Mouse (Mus musculus): ENCODE data around the gene Hmgcs2. TPM values are rescaled to one million over a fixed set of nuclear protein-coding genes. Genes with fewer than 3 reads are reported as not detected.

The Hmgcs2 gene
- total and polyA plus RNA-seq, 2 experiments: 765 to 1,077 TPM

GRCm38 (mm10) chr3:98261415-98261814 lies 18.8 kb upstream of the Hmgcs2 start:
- Histone ChIP-seq H3K36me3 (ENCODE audit: control insufficient read depth, insufficient read depth, low read length) (no peaks in the 10 kb centered on the region), H3K27me3 (ENCODE audit: control insufficient read depth, insufficient read depth, low read length) (no peaks in the 10 kb centered on the region), H3K9ac (ENCODE audit: low read depth, low read length) (no peak overlapping the region), H3K27ac (replicated peaks; ENCODE audit: insufficient read depth, low read depth, low read length) (peak overlapping the region; percentile 99), H3K79me2 (ENCODE audit: control insufficient read depth, insufficient read depth, low read length) (peaks cover 13% of the 10 kb centered on the region; the same call in 1 of the 2 replicates), H3K4me3 (ENCODE audit: insufficient read depth, low read depth, low read length) (no peak overlapping the region), H3K4me1 (ENCODE audit: control insufficient read depth, insufficient read depth, low read length) (peaks cover 42% of the 10 kb centered on the region)
- peak; percentile 47 for DNase-seq (ENCODE audit: extremely low read depth, low read depth, low spot score)
- 53% methylated on average over 4 of the region's 4 CpGs for WGBS
- TF ChIP-seq CTCF (IDR thresholded peaks at IDR 0.05; ENCODE audit: low read depth, low read length) (no peak), POLR2A (IDR thresholded peaks at IDR 0.05; ENCODE audit: extremely low read depth, insufficient read depth, low read length) (no peak)

GRCm38 (mm10) chr3:98262133-98262532 lies 18.1 kb upstream of the Hmgcs2 start:
- DNase-seq (ENCODE audit: extremely low read depth, low read depth, low spot score): peak; percentile 99
- WGBS: 34% methylated on average over 2 of the region's 2 CpGs
- no peak overlapping the region for H3K4me3 ChIP-seq (ENCODE audit: insufficient read depth, low read depth, low read length)
- peaks cover 13% of the 10 kb centered on the region; the same call in 1 of the 2 replicates for H3K79me2 ChIP-seq (ENCODE audit: control insufficient read depth, insufficient read depth, low read length)
- TF ChIP-seq CTCF (IDR thresholded peaks at IDR 0.05; ENCODE audit: low read depth, low read length) (no peak), POLR2A (IDR thresholded peaks at IDR 0.05; ENCODE audit: extremely low read depth, insufficient read depth, low read length) (no peak)
- H3K36me3 ChIP-seq (ENCODE audit: control insufficient read depth, insufficient read depth, low read length): no peaks in the 10 kb centered on the region
- H3K27me3 ChIP-seq (ENCODE audit: control insufficient read depth, insufficient read depth, low read length): no peaks in the 10 kb centered on the region
- H3K4me1 ChIP-seq (ENCODE audit: control insufficient read depth, insufficient read depth, low read length): peaks cover 44% of the 10 kb centered on the region
- no peak overlapping the region; the same call in 1 of the 2 replicates for H3K9ac ChIP-seq (ENCODE audit: low read depth, low read length)
- H3K27ac ChIP-seq (replicated peaks; ENCODE audit: insufficient read depth, low read depth, low read length): peak overlapping the region; percentile 99

- 12% methylated on average over 6 of the region's 6 CpGs for WGBS
- peaks cover 36% of the 10 kb centered on the region for H3K4me1 ChIP-seq (ENCODE audit: control insufficient read depth, insufficient read depth, low read length)
- peak; percentile 100 for DNase-seq (ENCODE audit: extremely low read depth, low read depth, low spot score)
- no peak for TF ChIP-seq CTCF (IDR thresholded peaks at IDR 0.05; ENCODE audit: low read depth, low read length)
- peak overlapping the region; percentile 46 for H3K4me3 ChIP-seq (ENCODE audit: insufficient read depth, low read depth, low read length)
- H3K79me2 ChIP-seq (ENCODE audit: control insufficient read depth, insufficient read depth, low read length): peaks cover 13% of the 10 kb centered on the region; the same call in 1 of the 2 replicates
- H3K9ac ChIP-seq (ENCODE audit: low read depth, low read length): peak overlapping the region; percentile 84
- peak overlapping the region; percentile 98 for H3K27ac ChIP-seq (replicated peaks; ENCODE audit: insufficient read depth, low read depth, low read length)
- no peaks in the 10 kb centered on the region for H3K27me3 ChIP-seq (ENCODE audit: control insufficient read depth, insufficient read depth, low read length)
- no peaks in the 10 kb centered on the region for H3K36me3 ChIP-seq (ENCODE audit: control insufficient read depth, insufficient read depth, low read length)
These were observed 13.0 kb upstream of the Hmgcs2 start for GRCm38 (mm10) chr3:98267249-98267651.

GRCm38 (mm10) chr3:98273623-98274398 lies 6.4 kb upstream of the Hmgcs2 start:
- Histone ChIP-seq H3K4me1 (ENCODE audit: control insufficient read depth, insufficient read depth, low read length) (peaks cover 12% of the 10 kb centered on the region), H3K36me3 (ENCODE audit: control insufficient read depth, insufficient read depth, low read length) (no peaks in the 10 kb centered on the region), H3K27me3 (ENCODE audit: control insufficient read depth, insufficient read depth, low read length) (no peaks in the 10 kb centered on the region), H3K4me3 (ENCODE audit: insufficient read depth, low read depth, low read length) (no peak overlapping the region), H3K79me2 (ENCODE audit: control insufficient read depth, insufficient read depth, low read length) (no peaks in the 10 kb centered on the region; the same call in 1 of the 2 replicates), H3K27ac (replicated peaks; ENCODE audit: insufficient read depth, low read depth, low read length) (no peak overlapping the region), H3K9ac (ENCODE audit: low read depth, low read length) (no peak overlapping the region)
- TF ChIP-seq POLR2A (IDR thresholded peaks at IDR 0.05; ENCODE audit: extremely low read depth, insufficient read depth, low read length): no peak
- no peak for TF ChIP-seq CTCF (IDR thresholded peaks at IDR 0.05; ENCODE audit: low read depth, low read length)
- 69% methylated on average over 11 of the region's 11 CpGs for WGBS
- no peak for DNase-seq (ENCODE audit: extremely low read depth, low read depth, low spot score)

GRCm38 (mm10) chr3:98279682-98280081 lies 553 bp upstream of the Hmgcs2 start:
- peaks cover 26% of the 10 kb centered on the region for H3K36me3 ChIP-seq (ENCODE audit: control insufficient read depth, insufficient read depth, low read length)
- no peaks in the 10 kb centered on the region for H3K27me3 ChIP-seq (ENCODE audit: control insufficient read depth, insufficient read depth, low read length)
- H3K9ac ChIP-seq (ENCODE audit: low read depth, low read length): no peak overlapping the region
- peaks cover 8% of the 10 kb centered on the region; the same call in 1 of the 2 replicates for H3K4me1 ChIP-seq (ENCODE audit: control insufficient read depth, insufficient read depth, low read length)
- no peak for TF ChIP-seq POLR2A (IDR thresholded peaks at IDR 0.05; ENCODE audit: extremely low read depth, insufficient read depth, low read length)
- no peak for TF ChIP-seq CTCF (IDR thresholded peaks at IDR 0.05; ENCODE audit: low read depth, low read length)
- WGBS: 22% methylated on average over 4 of the region's 4 CpGs
- no peak overlapping the region for H3K4me3 ChIP-seq (ENCODE audit: insufficient read depth, low read depth, low read length)
- H3K27ac ChIP-seq (replicated peaks; ENCODE audit: insufficient read depth, low read depth, low read length): peak overlapping the region; percentile 72
- H3K79me2 ChIP-seq (ENCODE audit: control insufficient read depth, insufficient read depth, low read length): peaks cover 25% of the 10 kb centered on the region; the same call in 1 of the 2 replicates
- DNase-seq (ENCODE audit: extremely low read depth, low read depth, low spot score): no peak

All from liver, adult 2 months (tissue).